8 mouse cellular contexts compared by ENCODE assay signal in the genomic region with DNA sequence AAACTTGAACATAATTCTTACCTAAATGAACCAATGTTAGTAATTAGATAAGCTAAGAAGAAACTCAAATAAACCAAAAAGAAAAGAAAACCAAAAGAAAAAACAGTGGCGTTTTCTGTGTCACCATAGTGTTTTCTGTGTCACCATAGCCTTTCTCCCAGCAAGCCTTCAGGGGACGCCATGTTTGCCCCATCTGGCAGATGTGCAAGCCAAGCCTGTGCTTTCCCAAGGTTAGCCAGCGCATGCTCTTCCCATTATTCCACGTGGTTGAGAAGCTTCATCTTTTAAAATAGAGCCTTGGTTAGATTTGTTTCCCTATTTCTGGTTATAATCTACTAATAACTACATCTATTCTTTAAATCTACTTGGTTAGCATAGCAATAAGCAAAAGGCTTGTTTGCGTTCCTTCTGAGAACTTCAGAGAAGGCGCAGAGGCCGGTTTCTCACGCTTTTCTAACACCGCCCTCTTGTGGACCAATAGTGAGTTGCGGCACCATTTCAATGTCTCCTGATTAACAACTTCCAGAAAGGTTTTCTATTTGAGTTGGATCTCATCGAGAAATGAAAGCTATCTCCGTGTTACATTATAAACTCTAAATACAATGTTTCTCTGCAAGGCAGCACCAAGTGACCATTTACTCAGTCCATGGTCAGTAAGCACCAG. TPM values are rescaled to one million over a fixed set of nuclear protein-coding genes. Genes with fewer than 3 reads are reported as not detected.
DNase-seq lines count a peak whose midpoint lies in the region; TF ChIP-seq lines count a peak whose summit lies in the region.

No protein-coding gene starts in this region.

- no peak overlapping the region for H3K27ac ChIP-seq in ES-Bruce4 (ENCODE audit: insufficient read depth, low read length)

- no peak overlapping the region for H3K9ac ChIP-seq in ES-Bruce4 (ENCODE audit: low read depth, poor library complexity, severe bottlenecking)

- intact Hi-C loops in heart, postnatal 25 days (cut with DNase I) = loop anchor here (1.0 kb wide), 1 partner anchor 209 kb away; no protein-coding TSS in a partner anchor

- no peak for TF ChIP-seq EP300 in ES-Bruce4 (IDR thresholded peaks at IDR 0.05; ENCODE audit: insufficient read depth, low read depth, low read length)

- DNase-seq in heart, adult 11 months = peak; percentile 76
- no peak for DNase-seq in heart, postnatal 25 days (ENCODE audit: low spot score)
- DNase-seq in c-Kit-positive CD71-negative TER-119-negative erythroid progenitor cells, embryonic 14.5 days (ENCODE audit: low read depth) = peak; percentile 79
- peak; percentile 76 to 81 for DNase-seq in frontal cortex, postnatal 25 days (ENCODE audit: low spot score in 2 of 2)
- peak; percentile 86 for DNase-seq in kidney, postnatal 4 days
- DNase-seq in lung, postnatal 10 days = peak; percentile 79
- DNase-seq in spleen, postnatal 10 days (ENCODE audit: low spot score in 2 of 2) = peak; percentile 33 to 71

- H3K4me1 ChIP-seq in ES-Bruce4 (ENCODE audit: control insufficient read depth, insufficient read depth, low read length) = no peaks in the 10 kb centered on the region

- no peaks in the 10 kb centered on the region for H3K36me3 ChIP-seq in ES-Bruce4 (ENCODE audit: control insufficient read depth, insufficient read depth, low read length, poor library complexity, severe bottlenecking)

- TF ChIP-seq POLR2A in ES-Bruce4 (IDR thresholded peaks at IDR 0.05; ENCODE audit: insufficient read depth, low read length) = no peak

- H3K9me3 ChIP-seq in ES-Bruce4 (replicated peaks; ENCODE audit: control insufficient read depth, insufficient read depth, low read length, poor library complexity, severe bottlenecking) = no peaks in the 10 kb centered on the region

- no peak overlapping the region for H3K4me3 ChIP-seq in ES-Bruce4 (ENCODE audit: low read depth, low read length)

- no peaks in the 10 kb centered on the region for H3K27me3 ChIP-seq in ES-Bruce4 (ENCODE audit: control insufficient read depth, insufficient read depth, low read length, poor library complexity, severe bottlenecking)

- peak; percentile 70 for TF ChIP-seq CTCF in ES-Bruce4 (IDR thresholded peaks at IDR 0.05; ENCODE audit: low read depth, low read length)

RNA-seq across cellular contexts. Expression of a gene that starts 22.7 kb away (rescaled TPM):
- 1 to 10 TPM; 5.5 to 5.6 TPM for total RNA-seq in heart, postnatal 25 days (2021)
- 47.6 and 48.3 TPM in 2 replicates for polyA plus RNA-seq in ES-Bruce4 (2011; ENCODE audit: insufficient read depth, insufficient read length, low read depth, missing spikeins)

RNA-seq across cellular contexts. Expression of a gene that starts 22.8 kb away (rescaled TPM):
- total RNA-seq in heart, postnatal 25 days (2021) = 10 to 100 TPM; 33.5 to 35.2 TPM
- 34.4 and 34.6 TPM in 2 replicates for polyA plus RNA-seq in ES-Bruce4 (2011; ENCODE audit: insufficient read depth, insufficient read length, low read depth, missing spikeins)

RNA-seq across cellular contexts. Expression of a gene that starts 33.9 kb away (rescaled TPM):
- total RNA-seq in heart, postnatal 25 days (2021) = 1 to 10 TPM; 5.0 to 5.1 TPM
- 6.3 and 6.7 TPM in 2 replicates for polyA plus RNA-seq in ES-Bruce4 (2011; ENCODE audit: insufficient read depth, insufficient read length, low read depth, missing spikeins)

RNA-seq across cellular contexts. Expression of a gene that starts 39.6 kb away (rescaled TPM):
- not detected for total RNA-seq in heart, postnatal 25 days (2021)
- polyA plus RNA-seq in ES-Bruce4 (2011; ENCODE audit: insufficient read depth, insufficient read length, low read depth, missing spikeins) = not detected in 2 replicates
